15 mouse cellular contexts compared by ENCODE assay signal in the genomic region with DNA sequence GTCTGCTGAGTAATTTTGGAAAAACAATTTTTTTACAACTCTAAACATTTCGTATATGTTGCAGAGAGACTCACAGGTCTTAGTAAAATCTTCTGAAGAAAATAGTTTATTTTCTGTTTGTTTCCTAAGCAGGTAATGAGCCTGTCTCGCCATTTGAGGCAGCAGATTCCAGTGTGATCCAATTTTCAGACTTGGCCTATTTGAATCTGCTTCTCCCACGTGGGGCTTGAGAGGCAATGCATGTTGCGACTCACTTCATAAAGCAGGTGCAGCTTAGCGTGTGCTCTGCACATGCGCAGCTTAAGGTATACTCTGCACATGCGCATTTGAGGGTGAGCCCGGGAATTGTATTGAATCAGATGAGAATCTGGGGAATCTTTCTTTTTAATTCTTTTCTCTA.
DNase-seq lines count a peak whose midpoint lies in the region; ATAC-seq and TF ChIP-seq lines count a peak whose summit lies in the region.
"Had no signal": no experiment of that assay in that cellular context is flagged by ENCODE, and none has a peak within 500 bp of the region (broad histone marks: within the 10 kb centered on the region; RNA-seq: fewer than 3 reads in every experiment).

No protein-coding gene starts in this region.

- no peaks in the 10 kb centered on the region for H3K9me3 ChIP-seq in forebrain, embryonic 14.5 days (replicated peaks; ENCODE audit: control insufficient read depth, low read length)
- no peaks in the 10 kb centered on the region for H3K9me3 ChIP-seq in forebrain, embryonic 16.5 days (ENCODE audit: control insufficient read depth, low read length)
- no peaks in the 10 kb centered on the region for H3K9me3 ChIP-seq in midbrain, postnatal 0 days (ENCODE audit: low read length)
- no peaks in the 10 kb centered on the region for H3K9me3 ChIP-seq in midbrain, embryonic 10.5 days (replicated peaks)
- H3K9me3 ChIP-seq: heart, embryonic 12.5 days had no signal

- WGBS in forebrain, embryonic 14.5 days = 85% methylated on average over 8 of the region's 8 CpGs
- 74% methylated on average over 8 of the region's 8 CpGs for whole genome bisulfite sequencing in forebrain, embryonic 16.5 days
- WGBS in midbrain, postnatal 0 days = 64% methylated on average over 8 of the region's 8 CpGs
- 86% methylated on average over 8 of the region's 8 CpGs for WGBS in midbrain, embryonic 10.5 days

- H3K27me3 ChIP-seq in forebrain, embryonic 14.5 days (replicated peaks; ENCODE audit: control insufficient read depth, insufficient read depth, low read length) = no peaks in the 10 kb centered on the region
- H3K27me3 ChIP-seq in forebrain, embryonic 16.5 days (replicated peaks; ENCODE audit: control insufficient read depth, insufficient read depth, low read length) = no peaks in the 10 kb centered on the region
- no peaks in the 10 kb centered on the region for H3K27me3 ChIP-seq in midbrain, postnatal 0 days (ENCODE audit: insufficient read depth, low read length)
- H3K27me3 ChIP-seq in midbrain, embryonic 10.5 days (ENCODE audit: low read depth, poor library complexity, severe bottlenecking) = no peaks in the 10 kb centered on the region
- H3K27me3 ChIP-seq: heart, embryonic 12.5 days had no signal

- TF ChIP-seq CTCF in midbrain, postnatal 0 days (IDR thresholded peaks at IDR 0.05) = peak; percentile 74

- H3K36me3 ChIP-seq in forebrain, embryonic 14.5 days (ENCODE audit: control insufficient read depth, insufficient read depth, low read length) = no peaks in the 10 kb centered on the region
- no peaks in the 10 kb centered on the region for H3K36me3 ChIP-seq in forebrain, embryonic 16.5 days (ENCODE audit: control insufficient read depth, insufficient read depth)
- no peaks in the 10 kb centered on the region for H3K36me3 ChIP-seq in midbrain, postnatal 0 days (ENCODE audit: insufficient read depth, low read length)
- no peaks in the 10 kb centered on the region for H3K36me3 ChIP-seq in midbrain, embryonic 10.5 days
- H3K36me3 ChIP-seq: heart, embryonic 12.5 days had no signal

- H3K9ac ChIP-seq in forebrain, embryonic 14.5 days (ENCODE audit: low read length) = no peak overlapping the region
- no peak overlapping the region for H3K9ac ChIP-seq in forebrain, embryonic 16.5 days (replicated peaks; ENCODE audit: low read depth, low read length)
- H3K9ac ChIP-seq in midbrain, postnatal 0 days (replicated peaks; ENCODE audit: low read length, poor library complexity, severe bottlenecking) = no peak overlapping the region
- H3K9ac ChIP-seq: heart, embryonic 12.5 days; liver, postnatal 0 days had no signal

- no peak overlapping the region for H3K4me2 ChIP-seq in forebrain, embryonic 14.5 days (ENCODE audit: low read length)
- H3K4me2 ChIP-seq in forebrain, embryonic 16.5 days (ENCODE audit: low read length) = no peak overlapping the region
- H3K4me2 ChIP-seq in midbrain, postnatal 0 days (ENCODE audit: low read depth, low read length, poor library complexity, severe bottlenecking) = no peak overlapping the region
- H3K4me2 ChIP-seq: heart, embryonic 12.5 days had no signal

- H3K4me1 ChIP-seq in forebrain, embryonic 14.5 days (ENCODE audit: control insufficient read depth, insufficient read depth, low read length) = no peaks in the 10 kb centered on the region
- H3K4me1 ChIP-seq in forebrain, embryonic 16.5 days (replicated peaks; ENCODE audit: control insufficient read depth, insufficient read depth, low read length) = no peaks in the 10 kb centered on the region
- H3K4me1 ChIP-seq in midbrain, postnatal 0 days (ENCODE audit: insufficient read depth, low read length) = no peaks in the 10 kb centered on the region
- 0 out of 2 replicates have a peak, but pooled peaks cover 5% of the 10 kb centered on the region for H3K4me1 ChIP-seq in midbrain, embryonic 10.5 days
- H3K4me1 ChIP-seq: heart, embryonic 12.5 days had no signal

- H3K27ac ChIP-seq in forebrain, embryonic 14.5 days (ENCODE audit: low read depth, low read length) = no peak overlapping the region
- no peak overlapping the region for H3K27ac ChIP-seq in forebrain, embryonic 16.5 days (ENCODE audit: low read length)
- H3K27ac ChIP-seq in midbrain, postnatal 0 days (ENCODE audit: low read depth, low read length) = no peak overlapping the region
- no peak overlapping the region for H3K27ac ChIP-seq in midbrain, embryonic 10.5 days (replicated peaks)

- H3K4me3 ChIP-seq in forebrain, embryonic 14.5 days (ENCODE audit: low read depth, low read length) = no peak overlapping the region
- no peak overlapping the region for H3K4me3 ChIP-seq in forebrain, embryonic 16.5 days (replicated peaks; ENCODE audit: low read length)
- no peak overlapping the region for H3K4me3 ChIP-seq in midbrain, postnatal 0 days (ENCODE audit: low read depth, low read length)
- H3K4me3 ChIP-seq in midbrain, embryonic 10.5 days = no peak overlapping the region
- H3K4me3 ChIP-seq: heart, embryonic 12.5 days had no signal

- peak; percentile 46 for DNase-seq in forebrain, embryonic 14.5 days (ENCODE audit: low spot score)
- DNase-seq in layer of hippocampus, adult 11-12 months (ENCODE audit: low spot score) = peak; percentile 28
- DNase-seq in layer of hippocampus, adult 9-10 months (ENCODE audit: low spot score) = no peak
- peak; percentile 84 for DNase-seq in midbrain, postnatal 0 days (ENCODE audit: low spot score)
- DNase-seq in midbrain, embryonic 10.5 days (ENCODE audit: low spot score) = no peak
- DNase-seq in right cerebral cortex, postnatal 36 days (ENCODE audit: low spot score in 2 of 2) = peak; percentile 7 to 16
- no peak for DNase-seq in T-cell, adult 2 months (ENCODE audit: low spot score)
- DNase-seq: cerebellum, adult 18-20 months; gastrocnemius, postnatal 36 days; kidney, adult 18-20 months; kidney, postnatal 25 days; liver, postnatal 0 days; thymus, adult 18-20 months had no signal

- ATAC-seq in forebrain, embryonic 14.5 days = no peak
- no peak for ATAC-seq in forebrain, embryonic 16.5 days
- no peak for ATAC-seq in midbrain, postnatal 0 days (ENCODE audit: low FRiP score)
- ATAC-seq: liver, postnatal 0 days had no signal

Comparison
In these comparisons a context has a peak if more than half of its experiments do, and no peak if none do; other contexts are left out.
1. DNase-seq: peak in forebrain, embryonic 14.5 days (single experiment), layer of hippocampus, adult 11-12 months (single experiment), midbrain, postnatal 0 days (single experiment) and right cerebral cortex, postnatal 36 days (2 of 2); none in layer of hippocampus, adult 9-10 months (single experiment), midbrain, embryonic 10.5 days (single experiment) and T-cell, adult 2 months (single experiment).